Mouse (Mus musculus): Measurements from ENCODE around the gene Fkbp7. TPM values are rescaled to one million over a fixed set of nuclear protein-coding genes. Genes with fewer than 3 reads are reported as not detected.

The Fkbp7 gene
- polyA plus RNA-seq (2012; rRNA removed) = 1.5 and 1.8 TPM in 2 replicates

DNA sequence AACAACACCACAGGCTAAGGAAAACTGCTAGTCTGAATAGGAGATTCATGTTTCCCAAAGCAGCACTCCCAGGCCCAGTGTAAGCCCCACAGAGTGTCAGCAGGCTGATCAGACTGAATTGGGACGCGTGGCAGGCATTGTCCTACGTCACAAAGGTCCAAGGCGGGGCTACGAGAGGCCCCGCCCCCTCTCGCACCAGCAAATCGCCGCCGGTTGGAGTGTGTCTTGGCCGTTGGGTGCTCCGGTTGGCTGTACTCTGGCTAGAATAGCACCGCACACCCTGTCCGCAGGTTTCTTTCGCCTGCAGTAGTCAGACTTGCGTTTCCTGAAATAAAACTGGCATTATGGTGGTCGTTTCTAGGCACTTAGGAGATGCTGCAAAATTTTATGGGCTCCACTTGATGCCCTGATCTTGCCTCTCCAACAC is at the start of gene Fkbp7:
Gene Fkbp7 (minus strand): TSS at position 151 of the 427 bp plus-strand sequence.
- under 1% methylated on average over 17 of the region's 17 CpGs for WGBS
- no peak for DNase-seq (ENCODE audit: low read depth, low spot score)

DNA sequence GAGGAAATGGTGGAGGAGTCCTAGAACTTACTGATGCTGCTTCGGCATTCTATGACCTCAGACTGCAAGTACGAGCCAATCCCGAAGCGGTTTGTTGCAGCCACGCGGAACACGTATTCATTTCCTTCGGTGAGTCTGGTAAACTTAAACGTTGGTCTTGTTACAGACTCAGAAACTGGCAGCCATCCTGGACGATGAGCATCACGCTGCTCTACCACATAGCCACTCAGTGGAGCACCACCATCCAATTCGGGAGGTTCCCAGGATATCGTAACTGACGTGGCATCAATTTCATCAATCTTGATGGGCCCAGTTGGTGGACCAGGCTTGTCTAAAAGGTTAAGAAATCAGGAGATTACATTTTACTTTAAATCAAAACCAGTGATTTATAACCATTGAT is 46.7 kb upstream of the Fkbp7 start:
- WGBS = 95% methylated on average over 14 of the region's 14 CpGs
- no peak for DNase-seq (ENCODE audit: low read depth, low spot score)

DNA sequence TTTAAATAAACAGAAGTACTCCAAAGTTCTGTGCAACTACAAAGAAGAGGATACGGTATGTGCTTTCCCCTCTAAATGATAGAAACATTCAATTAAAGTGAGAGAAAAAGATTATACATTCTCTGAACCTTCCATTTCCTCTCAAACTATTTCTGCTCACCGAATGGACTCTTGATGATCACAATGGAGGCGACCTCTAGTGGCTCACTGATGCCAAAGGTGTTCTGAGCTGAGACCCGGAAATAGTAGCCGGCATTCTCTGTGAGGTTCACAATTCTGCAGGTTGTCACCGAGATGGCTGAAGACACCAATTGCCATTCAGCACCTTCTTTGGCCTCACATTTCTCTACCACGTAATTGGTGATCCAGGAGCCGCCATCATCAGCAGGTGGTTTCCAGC is 42.1 kb upstream of the Fkbp7 start:
- DNase-seq (ENCODE audit: low read depth, low spot score) = no peak
- WGBS = 68% methylated on average over 8 of the region's 8 CpGs

GRCm38 (mm10) chr2:76708512-76708911 is 35.6 kb upstream of the Fkbp7 start:
- no peak for DNase-seq (ENCODE audit: low read depth, low spot score)
- 97% methylated on average over 3 of the region's 3 CpGs for WGBS

DNA sequence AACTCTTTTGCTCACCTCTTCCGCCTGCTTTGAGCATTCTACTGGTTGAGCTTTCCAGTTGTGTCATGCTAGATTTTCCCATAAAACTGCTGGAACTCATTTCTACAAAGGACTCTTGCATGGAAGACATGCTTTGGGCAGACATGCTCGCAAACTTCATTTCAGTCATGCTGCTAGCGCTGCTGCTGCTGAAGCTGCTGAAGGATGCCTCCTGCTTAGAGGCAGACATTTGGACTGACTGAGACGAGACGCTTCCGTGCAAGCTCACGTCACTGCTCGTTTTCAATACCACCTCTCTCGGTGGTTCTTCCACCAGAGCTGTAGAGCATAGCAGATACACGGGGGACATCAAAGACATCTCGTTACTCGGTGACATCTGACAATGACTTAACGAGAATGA is 32.7 kb upstream of the Fkbp7 start:
- DNase-seq (ENCODE audit: low read depth, low spot score) = no peak
- 90% methylated on average over 13 of the region's 13 CpGs for WGBS

GRCm38 (mm10) chr2:76702751-76703150 is 29.8 kb upstream of the Fkbp7 start:
- DNase-seq (ENCODE audit: low read depth, low spot score) = no peak
- 82% methylated on average over 5 of the region's 5 CpGs for WGBS

- WGBS = 93% methylated on average over 3 of the region's 3 CpGs
- DNase-seq (ENCODE audit: low read depth, low spot score) = no peak
These were observed 29.3 kb upstream of the Fkbp7 start for GRCm38 (mm10) chr2:76702188-76702587.

DNA sequence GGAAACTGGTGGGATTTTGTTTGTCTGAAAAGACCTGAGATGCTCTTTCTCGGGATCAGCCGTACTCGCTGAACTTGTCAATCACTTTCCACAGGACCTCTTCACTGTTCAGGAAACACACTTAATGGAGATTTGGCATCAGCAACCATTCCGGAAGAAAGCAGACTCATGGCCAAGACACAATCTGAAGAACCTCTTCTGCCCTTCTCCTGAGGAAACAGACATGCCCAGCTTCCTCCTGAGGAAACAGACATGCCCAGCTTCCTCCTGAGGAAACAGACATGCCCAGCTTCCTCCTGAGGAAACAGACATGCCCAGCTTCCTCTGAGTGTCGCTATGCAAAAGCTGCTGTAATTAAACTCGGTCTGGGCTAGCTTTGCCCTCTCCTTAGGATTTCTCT is 22.4 kb upstream of the Fkbp7 start:
- 77% methylated on average over 6 of the region's 6 CpGs for WGBS
- no peak for DNase-seq (ENCODE audit: low read depth, low spot score)

GRCm38 (mm10) chr2:76693765-76694164 is 20.8 kb upstream of the Fkbp7 start:
- 89% methylated on average over 5 of the region's 5 CpGs for WGBS
- DNase-seq (ENCODE audit: low read depth, low spot score) = no peak

GRCm38 (mm10) chr2:76690436-76691204 is 17.7 kb upstream of the Fkbp7 start:
- no peak for DNase-seq (ENCODE audit: low read depth, low spot score)
- 78% methylated on average over 12 of the region's 12 CpGs for WGBS

DNA sequence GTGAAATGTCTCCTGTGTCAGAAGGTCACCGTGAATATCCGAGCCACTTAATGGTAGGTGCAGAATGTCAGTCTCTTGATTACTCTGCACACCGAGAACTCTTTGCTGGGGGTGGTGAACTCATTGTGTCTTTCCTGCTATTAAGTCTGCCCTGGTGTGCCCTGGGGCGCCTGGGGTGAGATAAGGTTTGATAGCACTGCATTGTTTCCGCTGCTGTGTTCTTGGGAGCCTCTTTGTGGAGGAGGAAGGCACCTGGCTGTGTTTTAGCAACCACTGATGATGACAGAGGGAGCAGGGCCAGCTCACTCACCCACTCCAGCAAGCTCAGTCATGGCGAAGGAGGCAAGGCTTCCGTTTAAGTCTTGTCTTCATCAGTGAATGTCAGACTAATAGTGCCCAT is 15.2 kb upstream of the Fkbp7 start:
- 61% methylated on average over 7 of the region's 7 CpGs for WGBS
- DNase-seq (ENCODE audit: low read depth, low spot score) = no peak

DNA sequence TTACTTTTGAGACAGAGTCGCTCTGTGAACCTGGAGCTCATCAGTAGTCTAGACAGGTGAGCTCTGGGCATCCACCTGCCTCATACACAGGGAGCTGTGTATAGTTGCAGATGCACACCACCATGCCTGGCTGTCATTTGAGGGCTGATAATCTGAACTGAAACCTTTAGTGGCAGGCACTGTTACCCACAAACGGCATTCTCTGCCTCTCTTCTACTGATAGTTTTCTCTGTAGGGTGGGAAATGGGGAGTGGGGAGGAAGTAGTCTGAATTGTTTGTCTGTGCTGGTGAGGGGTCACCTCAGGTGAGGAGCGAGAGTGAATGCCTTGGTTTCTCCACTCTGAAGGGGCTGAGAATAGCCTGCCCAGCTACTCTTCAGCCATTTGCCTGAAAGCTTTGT is 14.7 kb upstream of the Fkbp7 start:
- WGBS = 74% methylated on average over 3 of the region's 3 CpGs
- DNase-seq (ENCODE audit: low read depth, low spot score) = no peak

DNA sequence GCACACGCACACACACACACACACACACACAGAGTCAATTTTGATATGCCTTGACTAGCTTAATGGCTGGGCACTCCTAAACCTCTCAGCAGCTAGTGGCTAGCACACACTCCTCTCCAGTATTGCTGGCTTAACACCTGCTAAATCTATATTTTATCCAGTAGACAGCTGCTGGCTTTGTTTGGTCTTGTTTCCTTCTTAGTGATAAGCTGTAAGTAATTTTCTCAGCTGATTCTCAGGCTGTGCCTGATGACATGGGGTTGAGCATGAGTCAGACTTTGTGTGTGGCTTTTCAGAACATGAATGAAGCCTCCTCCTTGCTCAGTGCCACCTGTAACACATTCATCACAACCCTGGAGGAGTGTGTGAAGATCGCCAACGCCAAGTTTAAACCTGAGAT is 14.1 kb upstream of the Fkbp7 start:
- no peak for DNase-seq (ENCODE audit: low read depth, low spot score)
- 95% methylated on average over 3 of the region's 3 CpGs for WGBS

GRCm38 (mm10) chr2:76682301-76682700 is 9.4 kb upstream of the Fkbp7 start:
- DNase-seq (ENCODE audit: low read depth, low spot score) = no peak
- 74% methylated on average over 8 of the region's 8 CpGs for WGBS

DNA sequence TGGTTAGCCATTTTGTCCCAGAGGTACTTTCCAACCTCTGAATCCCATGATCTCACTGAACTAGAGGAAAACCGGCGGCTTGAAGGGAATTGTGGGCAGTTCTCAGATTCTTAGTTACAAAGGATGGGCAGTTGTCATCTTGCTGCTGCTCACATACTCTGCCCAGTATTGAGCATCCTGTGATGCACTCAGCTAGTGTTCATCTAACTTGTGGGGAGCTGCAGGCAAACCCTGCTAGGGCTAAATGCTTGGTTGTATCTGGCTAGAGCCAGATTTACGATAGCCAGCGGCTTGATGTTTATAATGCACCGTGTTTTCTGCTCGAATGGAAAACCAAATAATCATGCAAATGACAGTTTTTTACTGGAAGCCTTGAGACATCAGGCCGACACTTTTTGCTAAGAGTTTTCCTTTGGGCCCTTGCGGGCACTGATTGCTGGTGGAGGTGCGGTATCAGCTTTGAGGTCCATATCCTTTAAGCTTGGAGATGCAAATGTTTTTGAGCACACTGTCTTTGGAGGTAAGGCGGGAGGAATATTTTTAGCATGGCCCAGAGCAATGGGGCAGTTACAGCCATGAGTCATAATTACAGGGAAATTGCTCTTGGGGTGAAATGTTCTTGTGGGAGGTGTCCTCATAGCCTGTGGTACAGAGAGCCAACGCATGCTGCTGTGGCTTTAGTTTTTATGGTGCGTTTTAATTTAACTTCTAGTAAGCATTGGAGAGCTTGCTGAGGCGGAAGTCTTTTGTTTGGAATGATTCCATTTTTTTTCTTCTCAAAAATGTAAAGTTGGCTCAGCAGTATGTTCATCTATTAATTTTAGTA is 3.7 kb upstream of the Fkbp7 start:
- WGBS = 17% methylated on average over 13 of the region's 13 CpGs
- DNase-seq (ENCODE audit: low read depth, low spot score) = no peak

DNA sequence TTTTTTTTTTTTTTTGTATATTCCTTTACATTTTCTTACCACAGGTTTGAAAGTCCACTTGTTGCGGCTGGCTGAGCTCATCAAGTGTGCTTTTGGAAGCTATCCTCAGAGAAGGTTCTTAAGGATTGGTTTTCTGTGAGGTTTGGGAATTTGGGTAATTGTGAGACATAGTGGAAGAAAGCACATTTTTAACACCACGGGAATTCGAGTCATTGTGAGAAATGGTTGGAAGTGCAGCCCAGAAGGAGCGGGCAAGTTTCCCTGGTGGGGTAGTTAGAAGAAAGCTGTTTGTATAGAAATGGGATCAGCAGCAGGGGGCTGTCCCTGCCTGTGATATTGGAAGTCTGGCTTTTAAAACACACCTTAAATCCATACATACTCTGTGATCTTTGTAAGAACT is 3.0 kb upstream of the Fkbp7 start:
- WGBS = 6% methylated on average over 4 of the region's 4 CpGs
- no peak for DNase-seq (ENCODE audit: low read depth, low spot score)

- under 1% methylated on average over 44 of the region's 44 CpGs for WGBS
- no peak for DNase-seq (ENCODE audit: low read depth, low spot score)
These were observed 2.5 kb upstream of the Fkbp7 start for GRCm38 (mm10) chr2:76675451-76675850.

- 4% methylated on average over 52 of the region's 52 CpGs for WGBS
- no peak for DNase-seq (ENCODE audit: low read depth, low spot score)
These were observed 2.0 kb upstream of the Fkbp7 start, which contains the start of gene Plekha3 for GRCm38 (mm10) chr2:76674725-76675427. Gene Plekha3, plus strand, starts transcription at chr2:76675281.

DNA sequence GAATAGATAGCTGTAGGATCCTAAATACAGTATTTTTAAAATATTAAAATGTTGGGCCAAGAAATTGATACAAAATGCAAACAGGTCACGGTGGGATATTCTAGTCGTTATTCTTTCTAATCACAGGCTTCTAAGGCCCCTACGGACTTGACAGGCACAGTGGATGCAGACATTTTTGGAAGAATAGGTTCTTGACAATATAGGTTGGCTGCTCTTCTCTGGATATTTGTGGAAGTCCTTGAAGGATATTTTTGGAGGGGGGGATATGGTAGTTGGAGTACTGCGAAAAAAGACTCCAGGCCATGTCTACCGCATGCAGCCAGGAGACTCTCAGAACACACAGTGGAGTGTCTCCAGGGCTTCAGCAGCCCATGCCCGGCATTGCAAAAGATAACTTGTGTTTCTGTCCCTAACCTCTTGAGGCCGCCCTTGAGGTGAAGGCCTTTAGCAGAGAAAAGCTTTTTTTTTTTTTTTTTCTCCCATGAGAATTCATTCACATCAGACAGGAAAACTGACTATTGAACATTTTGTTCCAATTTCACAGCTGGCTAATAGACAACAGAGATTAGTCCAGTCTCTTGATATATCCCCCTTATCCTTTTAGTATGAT is 661 bp upstream of the Fkbp7 start:
- 39% methylated on average over 7 of the region's 7 CpGs for WGBS
- no peak for DNase-seq (ENCODE audit: low read depth, low spot score)

All from large intestine, adult 2 months (tissue).